ENCODE assay signal across 23 mouse cellular contexts in genomic region chr1:150426216-150426615, GRCm38 (mm10). TPM values are rescaled to one million over a fixed set of nuclear protein-coding genes. Genes with fewer than 3 reads are reported as not detected.
DNase-seq lines count a peak whose midpoint lies in the region; ATAC-seq and TF ChIP-seq lines count a peak whose summit lies in the region.
"Had no signal": no experiment of that assay in that cellular context is flagged by ENCODE, and none has a peak within 500 bp of the region (broad histone marks: within the 10 kb centered on the region; RNA-seq: fewer than 3 reads in every experiment).

No protein-coding gene starts in this region.

- TF ChIP-seq CTCF in lung, embryonic 14.5 days (IDR thresholded peaks at IDR 0.05; ENCODE audit: low read depth): 0 out of 2 replicates have a peak, but pooled peaks have one; percentile 9
- peak in 1 of 2 experiments; percentile 6; a peak in 1 of 4 replicates for TF ChIP-seq CTCF in CH12.LX (conservative IDR thresholded peaks at IDR 0.05 in 1 of 2, IDR thresholded peaks at IDR 0.05 in 1 of 2; ENCODE audit: low read depth in 2 of 2, low read length in 2 of 2)

- in situ Hi-C loops in CH12.LX (cut with MboI; ENCODE audit: low pct_ligation_motif_present, low pct_unique_long_range_greater_than_20kb, low sequenced_read_pairs): no loop called here

- no peak for TF ChIP-seq RAD21 in CH12.LX (IDR thresholded peaks at IDR 0.05; ENCODE audit: low read depth, low read length)

- no peak for ATAC-seq in lung, embryonic 14.5 days (ENCODE audit: insufficient read depth)
- ATAC-seq in liver, embryonic 12.5 days: no peak
- ATAC-seq: forebrain, postnatal 0 days; intestine, postnatal 0 days had no signal

- TF ChIP-seq POLR2A in CH12.LX (IDR thresholded peaks at IDR 0.05; ENCODE audit: low read depth, low read length): no peak

- no peaks in the 10 kb centered on the region for H3K9me3 ChIP-seq in lung, embryonic 14.5 days (ENCODE audit: low read depth, low read length)
- H3K9me3 ChIP-seq in CH12.LX (replicated peaks; ENCODE audit: low read length): no peaks in the 10 kb centered on the region
- H3K9me3 ChIP-seq in liver, embryonic 12.5 days (replicated peaks): no peaks in the 10 kb centered on the region
- H3K9me3 ChIP-seq: heart, embryonic 10.5 days; heart, embryonic 15.5 days; hindbrain, embryonic 13.5 days; liver, embryonic 13.5 days; midbrain, embryonic 12.5 days; neural tube, embryonic 13.5 days had no signal

- DNase-seq in lung, embryonic 14.5 days: no peak
- no peak for DNase-seq in lung, postnatal 25 days (ENCODE audit: low spot score)
- peak; percentile 19 for DNase-seq in CH12.LX (ENCODE audit: extremely low read depth)
- peak; percentile 86 for DNase-seq in R1 (ENCODE audit: low read depth, low spot score)
- DNase-seq in gastrocnemius, postnatal 4 days (ENCODE audit: low spot score in 2 of 2): no peak
- DNase-seq in spleen, postnatal 10 days (ENCODE audit: low spot score in 2 of 2): no peak
- DNase-seq: adrenal gland, postnatal 25 days; cerebellum, adult 18-20 months; cerebellum, postnatal 10 days; forebrain, postnatal 0 days; left cerebral cortex, postnatal 4 days; liver, embryonic 13.5 days; lung, postnatal 10 days; right cerebral cortex, postnatal 4 days; thymus, postnatal 4 days had no signal

- no peaks in the 10 kb centered on the region for H3K27me3 ChIP-seq in lung, embryonic 14.5 days (ENCODE audit: insufficient read depth, low read length)
- no peaks in the 10 kb centered on the region for H3K27me3 ChIP-seq in CH12.LX (replicated peaks)
- no peaks in the 10 kb centered on the region for H3K27me3 ChIP-seq in liver, embryonic 12.5 days (replicated peaks)
- H3K27me3 ChIP-seq: heart, embryonic 15.5 days; hindbrain, embryonic 13.5 days; liver, embryonic 13.5 days; midbrain, embryonic 12.5 days; neural tube, embryonic 13.5 days had no signal

- 72% methylated on average over 3 of the region's 3 CpGs for WGBS in lung, embryonic 14.5 days
- WGBS in liver, embryonic 12.5 days (ENCODE audit: insufficient replicate concordance): 68% methylated on average over 3 of the region's 3 CpGs

- H3K4me2 ChIP-seq in lung, embryonic 14.5 days: no peak overlapping the region
- H3K4me2 ChIP-seq in CH12.LX (ENCODE audit: insufficient read depth, low read depth, poor library complexity, severe bottlenecking): no peak overlapping the region
- no peak overlapping the region for H3K4me2 ChIP-seq in liver, embryonic 12.5 days
- H3K4me2 ChIP-seq: heart, embryonic 15.5 days; hindbrain, embryonic 13.5 days; liver, embryonic 13.5 days; midbrain, embryonic 12.5 days; neural tube, embryonic 13.5 days had no signal

- H3K79me2 ChIP-seq in CH12.LX (replicated peaks; ENCODE audit: control insufficient read depth, extremely low read depth, insufficient read depth, poor library complexity, severe bottlenecking): no peaks in the 10 kb centered on the region

- H3K9ac ChIP-seq in lung, embryonic 14.5 days: no peak overlapping the region
- H3K9ac ChIP-seq in CH12.LX (ENCODE audit: insufficient read depth, low read depth): no peak overlapping the region
- no peak overlapping the region for H3K9ac ChIP-seq in liver, embryonic 12.5 days
- H3K9ac ChIP-seq: forebrain, postnatal 0 days; heart, embryonic 15.5 days; hindbrain, embryonic 13.5 days; liver, embryonic 13.5 days; midbrain, embryonic 12.5 days; neural tube, embryonic 13.5 days had no signal

- no peak overlapping the region for H3K27ac ChIP-seq in lung, embryonic 14.5 days (ENCODE audit: low read depth)
- H3K27ac ChIP-seq in CH12.LX (ENCODE audit: insufficient read depth, low read depth): no peak overlapping the region
- H3K27ac ChIP-seq in liver, embryonic 12.5 days: no peak overlapping the region
- H3K27ac ChIP-seq: heart, embryonic 10.5 days; heart, embryonic 15.5 days; hindbrain, embryonic 13.5 days; liver, embryonic 13.5 days; midbrain, embryonic 12.5 days; neural tube, embryonic 13.5 days had no signal

- TF ChIP-seq EP300 in CH12.LX (IDR thresholded peaks at IDR 0.05; ENCODE audit: low read length): no peak

- no peak overlapping the region for H3K4me3 ChIP-seq in lung, embryonic 14.5 days (ENCODE audit: low read depth, low read length)
- no peak overlapping the region for H3K4me3 ChIP-seq in CH12.LX (replicated peaks in 1 of 3; ENCODE audit: low read depth in 2 of 3, low read length in 2 of 3, poor library complexity in 1 of 3)
- no peak overlapping the region for H3K4me3 ChIP-seq in liver, embryonic 12.5 days
- H3K4me3 ChIP-seq: erythroblast, embryonic 14.5 days; heart, embryonic 10.5 days; heart, embryonic 15.5 days; hindbrain, embryonic 13.5 days; liver, embryonic 13.5 days; midbrain, embryonic 12.5 days; neural tube, embryonic 13.5 days had no signal

- H3K4me1 ChIP-seq in lung, embryonic 14.5 days (ENCODE audit: insufficient read depth): no peaks in the 10 kb centered on the region
- peaks cover 0 to 15% of the 10 kb centered on the region in 2 experiments; a peak in 2 of 4 replicates for H3K4me1 ChIP-seq in CH12.LX (ENCODE audit: control insufficient read depth in 1 of 2, insufficient read depth in 2 of 2)
- H3K4me1 ChIP-seq in liver, embryonic 12.5 days: no peaks in the 10 kb centered on the region
- H3K4me1 ChIP-seq: heart, embryonic 10.5 days; heart, embryonic 15.5 days; hindbrain, embryonic 13.5 days; liver, embryonic 13.5 days; midbrain, embryonic 12.5 days; neural tube, embryonic 13.5 days had no signal

- peaks cover 90% of the 10 kb centered on the region for H3K36me3 ChIP-seq in lung, embryonic 14.5 days (ENCODE audit: insufficient read depth)
- H3K36me3 ChIP-seq in CH12.LX (replicated peaks in 1 of 2; ENCODE audit: control insufficient read depth in 1 of 2, insufficient read depth in 1 of 2, low read length in 1 of 2): peaks cover 63 to 92% of the 10 kb centered on the region in 2 experiments
- H3K36me3 ChIP-seq in liver, embryonic 12.5 days: peaks cover 92% of the 10 kb centered on the region

- dilution Hi-C loops in CH12.LX (cut with MboI; ENCODE audit: extremely low pct_ligation_motif_present, extremely low pct_unique_long_range_greater_than_20kb, low sequenced_read_pairs): no loop called here

TF ChIP-seq in CH12.LX, 34 proteins besides CTCF, POLR2A, EP300 and RAD21:
- no peak for TF ChIP-seq CHD2 (IDR thresholded peaks at IDR 0.05; ENCODE audit: low read length)
- no peak for TF ChIP-seq TBP (conservative IDR thresholded peaks at IDR 0.05; ENCODE audit: low read depth, low read length)
- TF ChIP-seq ZNF384 (IDR thresholded peaks at IDR 0.05; ENCODE audit: low read depth, low read length): no peak
- no peak for TF ChIP-seq NRF1 (IDR thresholded peaks at IDR 0.05; ENCODE audit: low read depth, low read length)
- TF ChIP-seq MYC (IDR thresholded peaks at IDR 0.05; ENCODE audit: low read depth, low read length): no peak
- no peak for TF ChIP-seq JUND (conservative IDR thresholded peaks at IDR 0.05; ENCODE audit: low read depth, low read length)
- TF ChIP-seq SMC3 (IDR thresholded peaks at IDR 0.05; ENCODE audit: low read depth, low read length): no peak
- TF ChIP-seq IRF4 (IDR thresholded peaks at IDR 0.05; ENCODE audit: low read depth, low read length): no peak
- TF ChIP-seq GABPA (IDR thresholded peaks at IDR 0.05; ENCODE audit: insufficient replicate concordance, low read depth, low read length): no peak
- TF ChIP-seq ETS1 (conservative IDR thresholded peaks at IDR 0.05; ENCODE audit: low read depth, low read length): no peak
- TF ChIP-seq MAZ (IDR thresholded peaks at IDR 0.05; ENCODE audit: low read depth, low read length): no peak
- no peak for TF ChIP-seq UBTF (IDR thresholded peaks at IDR 0.05; ENCODE audit: low read depth, low read length)
- TF ChIP-seq E2F4 (IDR thresholded peaks at IDR 0.05; ENCODE audit: insufficient replicate concordance, low read depth, low read length): no peak
- TF ChIP-seq USF1 (IDR thresholded peaks at IDR 0.05; ENCODE audit: low read depth, low read length): no peak
- no peak for TF ChIP-seq ZC3H11A (IDR thresholded peaks at IDR 0.05; ENCODE audit: low read depth, low read length)

RNA-seq across cellular contexts. Expression of gene Odr4, which starts 33.3 kb away (rescaled TPM):
- 36.2 and 40.0 TPM in 2 replicates for polyA plus RNA-seq in lung, embryonic 14.5 days (2014; fragmentation: Nextera tagmentation; extraction: Ambion mirVana)
- total RNA-seq in CH12.LX (2012; rRNA removed): 26.6 and 34.0 TPM in 2 replicates
- 54.7 and 60.0 TPM in 2 replicates for total RNA-seq in CH12.LX (2014; rRNA removed)
- 25.0 and 27.6 TPM in 2 replicates for polyA plus RNA-seq in CH12.LX (2012; ENCODE audit: insufficient read length, low read depth)
- total RNA-seq in gastrocnemius, postnatal 4 days (2021): 10 to 100 TPM; 26.0 to 26.5 TPM
- polyA plus RNA-seq in liver, embryonic 12.5 days (2016; fragmentation: Nextera tagmentation; extraction: Ambion mirVana): 18.9 and 21.6 TPM in 2 replicates

RNA-seq across cellular contexts. Expression of gene Tpr, which starts 33.6 kb away (rescaled TPM):
- polyA plus RNA-seq in lung, embryonic 14.5 days (2014; fragmentation: Nextera tagmentation; extraction: Ambion mirVana): 159 and 173 TPM in 2 replicates
- total RNA-seq in CH12.LX (2012; rRNA removed) (200 and 212 TPM in 2 replicates), CH12.LX (2014; rRNA removed) (129 and 135 TPM in 2 replicates)
- 291 and 299 TPM in 2 replicates for polyA plus RNA-seq in CH12.LX (2012; ENCODE audit: insufficient read length, low read depth)
- 100 to 1,000 TPM; 124 to 130 TPM for total RNA-seq in gastrocnemius, postnatal 4 days (2021)
- polyA plus RNA-seq in liver, embryonic 12.5 days (2016; fragmentation: Nextera tagmentation; extraction: Ambion mirVana): 135 and 138 TPM in 2 replicates

RNA-seq across cellular contexts. Expression of gene Prg4, which starts 39.7 kb away (rescaled TPM):
- polyA plus RNA-seq in lung, embryonic 14.5 days (2014; fragmentation: Nextera tagmentation; extraction: Ambion mirVana): 0.55 TPM in 2 replicates
- total RNA-seq in CH12.LX (2012; rRNA removed) (0.08 and 0.17 TPM in 2 replicates), CH12.LX (2014; rRNA removed) (not detected in 2 replicates)
- 0.25 and 0.30 TPM in 2 replicates for polyA plus RNA-seq in CH12.LX (2012; ENCODE audit: insufficient read length, low read depth)
- total RNA-seq in gastrocnemius, postnatal 4 days (2021): 1 to 10 TPM in 1 of 2 experiments, under 1 TPM in 1; 0.73 to 1.6 TPM
- 0.39 and 0.77 TPM in 2 replicates for polyA plus RNA-seq in liver, embryonic 12.5 days (2016; fragmentation: Nextera tagmentation; extraction: Ambion mirVana)
- polyA plus RNA-seq: erythroblast, embryonic 14.5 days had no signal

Comparison
In these comparisons a context has a peak if more than half of its experiments do, and no peak if none do; other contexts are left out.
1. DNase-seq: peak in CH12.LX (single experiment) and R1 (single experiment); none in lung, embryonic 14.5 days (single experiment), lung, postnatal 25 days (single experiment), gastrocnemius, postnatal 4 days (0 of 2) and spleen, postnatal 10 days (0 of 2).